Mouse (Mus musculus) granulocyte monocyte progenitor cell, adult 5-6 weeks (primary cell): ENCODE results near the gene Gstt2. TPM values are rescaled to one million over a fixed set of nuclear protein-coding genes. Genes with fewer than 3 reads are reported as not detected.
"Not testable (repeated sequence)": the region's sequence is repeated elsewhere in the genome, so short reads cannot be mapped to it uniquely, and the experiment has no call there.

Source experiments
- ATAC-seq: replicated peaks from 2 replicates; pipeline ENCODE4 v1.8.0; 2016; ENCODE audit warnings: mild to moderate bottlenecking, moderate TSS enrichment, inconsistent platforms; ENCODE audit not compliant: poor library complexity, severe bottlenecking
- total RNA-seq, 2 experiments: library from RNA; stranded (forward) in 1 of 2; stranded (reverse) in 1 of 2; fragments of 200-712, 200-1000 nt in 1 of 2; fragments of >200 nt in 1 of 2; fragmentation: Nextera tagmentation in 1 of 2; gene quantifications; 2 replicates each; pipeline ENCODE4 v1.2.3; 2014 to 2017

Gene Gstt2
- total RNA-seq, 2 experiments from 2014 or later = 18.0 to 31.1 TPM

- no peak for ATAC-seq
These were observed 19.1 kb upstream of the Gstt2 start for GRCm38 (mm10) chr10:75856155-75856907.

DNA sequence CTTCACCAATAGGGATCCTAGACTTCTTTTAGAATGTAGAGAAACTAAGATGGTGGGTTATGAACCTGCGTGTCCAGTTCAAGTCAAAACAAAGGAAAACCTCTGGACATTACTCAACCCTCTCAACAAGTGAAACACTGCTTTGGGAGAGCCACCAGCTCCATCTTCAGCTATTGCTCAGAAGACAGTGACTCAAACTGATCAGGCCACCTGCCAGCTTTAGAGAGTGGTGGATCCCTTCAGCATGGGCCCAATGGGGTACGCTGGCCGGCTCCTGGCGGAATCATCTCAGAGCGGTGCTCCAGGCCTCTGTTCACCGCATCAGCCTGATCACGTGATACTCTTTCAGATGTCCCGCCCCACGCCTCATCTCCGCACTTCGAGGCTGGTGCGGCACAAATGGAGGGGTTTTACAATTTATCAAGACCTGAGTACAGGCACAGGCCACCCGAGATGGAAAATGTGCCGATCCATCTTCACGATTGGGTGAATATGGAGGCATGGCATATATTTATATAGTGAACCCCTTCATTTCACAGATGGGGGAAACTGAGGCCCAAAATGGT lies 18.3 kb upstream of the Gstt2 start:
- no peak for ATAC-seq

- no peak for ATAC-seq
These were observed 17.6 kb upstream of the Gstt2 start for GRCm38 (mm10) chr10:75854791-75855190.

DNA sequence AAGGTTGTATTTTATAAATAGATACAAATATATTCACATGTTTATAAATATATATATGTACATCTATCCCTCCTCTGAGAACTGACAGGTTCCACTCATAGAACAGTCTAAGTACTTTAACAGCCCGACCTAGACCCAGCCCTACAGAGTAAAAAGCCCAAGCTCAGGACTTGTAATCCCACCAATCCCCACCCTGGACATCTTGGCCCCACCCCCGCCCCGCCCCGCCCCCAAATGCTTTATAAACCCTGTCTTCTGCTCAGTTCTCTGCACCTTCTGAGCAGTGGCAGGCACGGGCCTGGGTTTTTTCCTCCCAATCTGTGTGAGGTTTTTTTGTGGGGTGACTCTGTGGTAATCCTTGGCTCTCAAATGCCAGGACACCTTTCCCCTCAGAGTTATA lies 16.9 kb upstream of the Gstt2 start:
- ATAC-seq = no peak

DNA sequence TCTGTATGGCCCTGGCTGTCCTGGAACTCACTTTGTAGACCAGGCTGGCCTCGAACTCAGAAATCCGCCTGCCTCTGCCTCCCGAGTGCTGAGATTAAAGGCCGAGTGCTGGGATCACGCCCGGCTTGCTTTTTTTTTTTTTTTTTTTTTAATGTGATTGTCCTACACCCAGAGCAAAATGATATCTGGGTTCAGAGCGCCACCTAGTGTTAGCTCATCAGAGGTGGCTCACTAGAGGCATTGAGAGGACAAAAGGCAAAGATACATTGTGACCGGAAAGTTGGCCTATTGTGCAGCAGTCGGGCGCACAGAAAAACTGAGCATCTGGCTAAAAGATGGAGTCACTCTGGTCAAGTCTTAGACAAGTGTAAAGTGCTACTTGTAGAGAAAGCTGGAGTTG lies 16.2 kb upstream of the Gstt2 start:
- ATAC-seq = peak; percentile 80

DNA sequence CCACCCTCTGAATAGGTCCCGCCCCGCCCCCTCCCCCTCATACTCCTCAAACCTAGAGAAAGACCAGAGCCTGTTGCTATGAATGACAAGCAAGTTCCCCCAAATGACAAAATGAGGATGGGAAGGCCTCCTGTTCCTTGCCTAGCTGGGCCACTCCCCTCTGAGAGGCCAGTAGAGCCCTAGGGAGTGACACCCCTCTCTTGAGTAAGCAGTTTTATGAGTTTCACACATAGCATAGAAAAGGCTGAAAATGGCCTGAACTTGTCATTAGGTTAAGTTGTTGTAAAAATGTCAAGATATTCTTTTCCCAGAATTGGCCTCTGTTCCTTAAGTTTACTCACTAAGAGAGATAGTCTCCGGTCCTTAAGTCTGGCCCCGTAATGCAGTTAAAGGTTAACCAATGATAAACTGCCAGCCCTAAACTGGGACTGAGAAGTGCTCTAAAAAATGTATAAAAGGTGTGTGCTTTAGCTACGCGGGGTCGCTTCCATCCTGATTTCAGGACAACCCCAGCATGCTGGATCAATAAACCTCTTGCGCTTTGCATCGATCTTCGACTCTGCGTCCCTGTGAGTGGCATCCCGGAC lies 15.4 kb upstream of the Gstt2 start:
- no peak for ATAC-seq

GRCm38 (mm10) chr10:75851681-75852080 lies 14.5 kb upstream of the Gstt2 start:
- no peak for ATAC-seq

DNA sequence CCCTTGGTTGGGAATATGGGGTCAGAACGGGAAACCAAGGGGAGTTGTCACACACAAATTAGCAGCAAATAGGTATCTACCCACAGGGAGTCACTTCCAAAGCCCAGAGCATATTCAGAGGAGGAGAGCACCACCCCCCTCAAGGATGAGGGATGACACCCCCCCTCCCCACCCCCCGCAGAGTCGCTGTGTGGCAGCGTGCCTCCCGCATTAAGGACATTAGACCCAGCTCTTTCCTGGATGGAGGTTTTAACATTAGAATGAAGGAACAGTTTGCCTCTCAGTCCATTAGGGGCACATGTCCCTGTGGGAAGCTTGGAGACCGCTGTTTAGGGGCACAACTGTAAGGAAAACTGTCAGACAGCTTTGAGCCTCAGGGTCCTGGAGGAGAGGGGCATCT lies 13.9 kb upstream of the Gstt2 start:
- no peak for ATAC-seq

- no peak for ATAC-seq
These were observed 11.2 kb upstream of the Gstt2 start for GRCm38 (mm10) chr10:75848382-75848781.

DNA sequence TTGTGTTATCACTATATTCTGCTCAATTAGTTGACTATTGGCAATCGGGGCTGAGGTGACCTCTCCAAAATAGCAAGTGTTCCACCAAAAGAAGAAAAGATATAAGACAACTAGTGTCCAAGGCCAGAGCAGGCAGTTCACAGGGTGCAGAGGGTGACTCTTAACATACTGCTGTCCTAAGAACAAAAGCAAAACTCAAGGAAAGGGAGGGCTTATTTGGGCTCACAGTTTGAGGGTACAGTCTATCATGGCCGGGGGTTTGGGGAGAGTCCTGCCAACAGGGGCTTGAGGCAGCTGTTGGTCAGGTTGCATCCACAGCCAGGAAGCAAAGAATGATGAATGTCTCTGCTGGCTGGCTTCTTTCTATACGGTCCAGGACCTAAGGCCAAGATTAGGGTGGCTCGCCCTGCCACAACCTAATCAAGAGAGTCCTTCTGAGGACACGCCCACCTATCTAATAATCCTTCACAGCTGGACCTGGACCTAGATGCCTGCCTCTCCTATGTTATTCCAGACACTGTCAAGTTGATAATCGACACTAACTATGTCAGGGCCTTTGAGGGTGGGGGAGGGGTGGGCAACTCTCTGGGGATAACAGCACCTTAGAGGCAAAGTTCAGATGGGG lies 8.2 kb upstream of the Gstt2 start:
- ATAC-seq = no peak

GRCm38 (mm10) chr10:75844800-75845199 lies 7.6 kb upstream of the Gstt2 start:
- ATAC-seq = no peak

- ATAC-seq = not testable (repeated sequence)
These were observed 6.7 kb upstream of the Gstt2 start for GRCm38 (mm10) chr10:75843898-75844297.

GRCm38 (mm10) chr10:75839092-75839491 lies 1.9 kb upstream of the Gstt2 start:
- ATAC-seq = no peak

GRCm38 (mm10) chr10:75835761-75836531 lies 1.3 kb downstream of the Gstt2 start:
- ATAC-seq = peak; percentile 8

DNA sequence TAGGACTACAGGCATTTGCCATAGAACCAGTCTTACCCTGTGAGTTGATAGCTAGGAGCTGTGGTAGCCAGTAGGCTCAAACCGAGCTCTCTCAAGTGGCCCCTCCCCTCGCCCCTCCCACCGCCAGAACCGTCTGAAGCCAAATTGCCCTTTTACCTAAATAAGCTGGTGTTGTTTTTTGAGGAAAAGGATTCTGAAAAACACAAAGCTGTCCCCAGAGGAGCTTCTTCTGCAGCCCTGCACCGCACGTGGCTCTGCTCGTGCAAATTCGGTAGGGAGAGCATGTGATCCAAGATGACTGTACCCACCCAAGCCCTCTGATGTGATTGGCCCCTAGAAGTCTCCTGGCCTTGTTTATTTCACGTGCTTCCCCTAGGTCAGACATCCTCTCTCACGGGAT lies 1.9 kb downstream of the Gstt2 start:
- ATAC-seq = peak; percentile 54

DNA sequence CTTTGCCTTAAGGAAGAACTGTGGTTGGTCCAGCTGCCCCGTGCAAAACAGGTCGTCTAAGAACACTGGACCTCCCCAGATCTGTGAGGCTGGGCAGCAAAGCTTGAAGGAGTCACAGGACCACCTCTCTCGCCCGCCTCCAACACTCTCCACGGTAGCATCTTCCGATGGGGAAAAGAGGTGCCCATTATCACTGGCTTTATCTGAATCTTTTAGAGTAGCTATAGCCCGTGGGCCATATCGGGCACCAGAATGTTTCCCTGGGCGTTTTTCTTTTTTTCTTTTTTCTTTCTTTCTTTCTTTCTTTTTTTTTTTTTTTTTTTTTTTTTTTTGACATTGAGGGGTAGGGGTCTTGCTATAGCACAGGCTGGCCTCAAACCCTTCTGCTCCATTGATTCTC lies 2.5 kb downstream of the Gstt2 start:
- ATAC-seq = no peak

- peak; percentile 12 for ATAC-seq
These were observed 3.0 kb downstream of the Gstt2 start for GRCm38 (mm10) chr10:75834250-75834649.

GRCm38 (mm10) chr10:75833456-75834080 lies 3.7 kb downstream of the Gstt2 start:
- no peak for ATAC-seq

- ATAC-seq = peak; percentile 34
These were observed 4.8 kb downstream of the Gstt2 start for GRCm38 (mm10) chr10:75832272-75832895.

GRCm38 (mm10) chr10:75830275-75830670 lies 7.0 kb downstream of the Gstt2 start:
- ATAC-seq = no peak
